Mouse (Mus musculus): ENCODE results near the gene Hdac7. TPM values are rescaled to one million over a fixed set of nuclear protein-coding genes. Genes with fewer than 3 reads are reported as not detected.

Hdac7 gene
- 42.7 and 49.6 TPM in 2 replicates for polyA plus RNA-seq (2012; rRNA removed)

GRCm38 (mm10) chr15:97844037-97845034 is at the start of gene Hdac7:
Hdac7 (minus strand) TSS chr15:97844502.

DNA sequence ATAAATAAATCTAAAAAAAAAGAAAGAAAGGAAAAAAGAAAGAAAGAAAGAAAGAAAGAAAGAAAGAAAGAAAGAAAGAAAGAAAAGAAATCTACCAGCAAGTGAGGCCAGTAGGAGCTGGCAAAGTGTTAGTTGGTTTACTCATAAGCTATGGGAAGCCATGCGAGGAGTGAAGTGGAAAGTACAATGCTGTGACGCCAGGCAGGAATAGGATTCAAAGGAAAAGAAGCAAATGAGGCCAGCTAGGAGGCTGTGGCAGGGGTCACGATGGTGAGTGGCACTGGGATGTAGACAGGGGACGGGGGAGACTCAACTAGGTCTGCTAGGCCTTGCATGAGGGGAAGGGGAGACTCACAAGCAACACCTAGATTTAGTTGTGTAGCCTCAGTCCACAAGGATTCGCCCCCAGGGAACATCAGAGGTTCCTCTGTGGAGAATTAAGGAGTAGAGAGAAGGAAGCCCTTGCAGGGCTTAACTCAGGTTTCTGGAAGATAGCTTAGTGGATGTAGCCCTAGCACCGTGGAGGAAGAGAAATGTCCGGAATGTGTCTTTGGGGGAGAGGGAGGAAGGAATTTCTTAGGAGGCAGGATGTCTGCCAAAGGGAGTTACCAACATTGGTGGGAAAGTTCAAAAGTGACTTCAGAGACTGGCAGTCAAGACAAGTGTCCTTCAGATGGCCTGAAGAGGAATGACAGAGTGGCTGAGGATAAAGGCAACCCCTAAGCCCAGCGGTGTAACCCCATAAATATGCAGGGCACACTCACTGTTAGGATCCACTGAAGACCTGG is 65.8 kb downstream of the Hdac7 start, which contains the start of gene Slc48a1:
Gene Slc48a1, plus strand, starts transcription at position 210 of the 788 bp plus-strand sequence.

DNA sequence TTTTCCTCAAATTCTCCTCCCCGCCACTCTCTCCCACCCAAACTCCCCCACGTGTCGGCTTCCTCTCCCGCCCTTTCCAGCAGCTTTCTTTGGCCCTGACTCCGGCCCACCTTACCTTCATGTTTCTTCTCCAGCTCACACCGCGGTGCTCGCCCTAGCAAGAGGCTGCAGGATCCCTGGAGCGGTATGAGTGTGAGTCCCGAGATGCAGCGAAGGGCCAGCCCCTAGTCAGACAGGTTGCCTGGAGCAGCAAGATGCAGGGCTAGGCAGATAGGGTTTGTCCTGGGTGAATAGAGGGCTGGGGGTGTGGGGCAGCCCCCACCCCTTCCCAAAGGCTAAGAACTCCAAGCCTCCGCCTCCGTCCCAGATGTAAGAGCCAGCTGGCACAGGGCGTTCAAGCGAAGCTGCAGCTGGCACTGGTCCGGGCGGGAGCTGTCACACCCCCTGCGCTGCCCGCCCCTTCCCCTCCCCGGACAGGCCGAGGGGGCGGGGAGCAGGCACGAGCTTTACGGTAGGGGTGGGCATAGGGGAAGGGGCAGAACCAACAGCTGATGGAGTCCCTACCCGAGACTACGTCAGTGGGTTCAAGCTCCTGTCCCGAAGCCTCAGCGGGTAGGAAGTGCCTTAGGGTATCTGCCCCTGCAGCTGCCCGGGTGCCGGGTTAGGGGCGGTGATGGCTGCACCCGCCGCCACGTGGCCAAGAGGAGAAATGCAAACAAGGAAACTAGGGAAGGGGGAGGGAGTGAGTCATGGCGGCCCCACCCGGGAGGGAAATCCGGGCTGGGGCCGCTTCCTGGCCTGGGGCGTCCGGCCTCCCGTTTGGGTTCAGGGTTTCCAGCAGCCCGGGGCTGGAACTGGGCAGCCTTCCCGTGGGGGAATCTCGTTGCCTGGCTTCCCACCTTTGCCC is 76.8 kb downstream of the Hdac7 start, which contains the start of gene Rapgef3:
Gene Rapgef3, minus strand, starts transcription at position 693 of the 907 bp plus-strand sequence.

Other genes starting within 250 kb of the Hdac7 start
- gene Rpap3, start 138.7 kb downstream of the Hdac7 start, polyA plus RNA-seq (2012; rRNA removed), result 2.2 and 2.5 TPM in 2 replicates
- gene Endou, start 113.2 kb downstream of the Hdac7 start, polyA plus RNA-seq (2012; rRNA removed), result 0.43 and 0.49 TPM in 2 replicates
- gene Rapgef3, start 76.5 kb downstream of the Hdac7 start, polyA plus RNA-seq (2012; rRNA removed), result 53.5 and 54.2 TPM in 2 replicates
- 54.0 and 68.6 TPM in 2 replicates for gene Slc48a1, start 66.0 kb downstream of the Hdac7 start, polyA plus RNA-seq (2012; rRNA removed)
- gene Vdr, start 66.1 kb upstream of the Hdac7 start, polyA plus RNA-seq (2012; rRNA removed), result 139 and 140 TPM in 2 replicates
- gene Tmem106c, start 119.7 kb upstream of the Hdac7 start, polyA plus RNA-seq (2012; rRNA removed), result 22.4 and 23.5 TPM in 2 replicates
- gene Col2a1, start 160.2 kb upstream of the Hdac7 start, polyA plus RNA-seq (2012; rRNA removed), result 0.10 TPM in 1 of 2 replicates, not detected in the other
- 12.9 and 13.2 TPM in 2 replicates for gene Pfkm, start 248.1 kb upstream of the Hdac7 start, polyA plus RNA-seq (2012; rRNA removed)
- gene Senp1, start 249.2 kb upstream of the Hdac7 start, polyA plus RNA-seq (2012; rRNA removed), result 6.2 and 6.8 TPM in 2 replicates